Mouse (Mus musculus) liver, adult (tissue): ENCODE results near the gene Hnrnpul1.

Source experiments
- GATA4 ChIP-seq: IDR thresholded peaks from 2 replicates; pipeline ENCODE4 v1.6.1; 2014; ENCODE audit warnings: mild to moderate bottlenecking, low read length; ENCODE audit not compliant: insufficient replicate concordance

Hnrnpul1 gene

DNA sequence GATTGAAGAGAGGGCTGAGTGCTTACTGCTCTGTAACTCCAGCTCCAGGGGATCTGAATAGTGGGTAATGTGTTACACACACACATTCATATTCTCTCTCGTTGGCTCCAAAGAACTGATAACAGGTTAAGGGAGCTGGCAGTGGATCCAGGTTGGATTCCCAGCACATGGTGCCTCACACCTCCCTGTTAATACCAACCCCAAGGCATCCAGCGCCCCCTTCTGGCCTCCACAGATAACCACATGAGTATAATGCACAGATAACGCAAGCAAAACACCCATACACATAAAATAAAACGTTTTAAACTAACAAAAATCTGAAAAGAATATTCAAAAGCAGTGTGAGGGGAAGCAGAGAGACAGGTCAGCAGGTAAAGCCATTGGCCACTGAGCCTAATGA, 82.1 kb downstream of the Hnrnpul1 start:
- TF ChIP-seq GATA4, result no peak

- TF ChIP-seq GATA4, result no peak
These were observed 82.9 kb downstream of the Hnrnpul1 start for GRCm38 (mm10) chr7:25671686-25672085.
